Mouse (Mus musculus) frontal cortex, postnatal 10 days (tissue): ENCODE data around the gene Ccdc105.

Experiments
- DNase-seq, 2 experiments: peaks; one replicate each; pipeline ENCODE4 v3.0.0; 2022; ENCODE audit warnings: low spot score in 2 of 2, mixed read lengths in 1 of 2

The Ccdc105 gene

GRCm38 (mm10) chr10:78716231-78716630, 36.6 kb downstream of the Ccdc105 start:
- DNase-seq = no peak

- DNase-seq = no peak
Observed at GRCm38 (mm10) chr10:78715156-78715555, 37.7 kb downstream of the Ccdc105 start.

- DNase-seq = no peak
Observed at GRCm38 (mm10) chr10:78714129-78714528, 38.7 kb downstream of the Ccdc105 start.

GRCm38 (mm10) chr10:78710706-78711105, 42.2 kb downstream of the Ccdc105 start:
- no peak for DNase-seq

GRCm38 (mm10) chr10:78700881-78701280, 52.0 kb downstream of the Ccdc105 start:
- no peak for DNase-seq
